Mouse (Mus musculus) myocyte (in vitro differentiated cells): ENCODE measurements around the gene Trim25.

ENCODE experiments used
- CEBPB ChIP-seq: IDR thresholded peaks from 2 replicates; pipeline ENCODE4 v1.6.1; 2011; ENCODE audit warnings: mild to moderate bottlenecking, moderate library complexity; ENCODE audit not compliant: poor library complexity, insufficient read depth, severe bottlenecking
- E2F4 ChIP-seq: IDR thresholded peaks from one replicate; pipeline ENCODE4 v1.6.1; 2011; ENCODE audit warnings: mild to moderate bottlenecking, control low read depth, moderate library complexity; ENCODE audit not compliant: insufficient read depth
- MYOG ChIP-seq, 3 experiments: IDR thresholded peaks; one replicate each; pipeline ENCODE4 v1.6.1; 2011; ENCODE audit warnings: control low read depth in 2 of 3, low read depth in 2 of 3, mild to moderate bottlenecking in 2 of 3; ENCODE audit not compliant: insufficient read length in 2 of 3, control insufficient read depth in 1 of 3, insufficient read depth in 1 of 3
- POLR2A ChIP-seq: IDR thresholded peaks from one replicate; pipeline ENCODE4 v1.6.1; 2011; ENCODE audit warnings: low read depth, mild to moderate bottlenecking, control low read depth, moderate library complexity; ENCODE audit not compliant: insufficient read length
- POLR2AphosphoS2 ChIP-seq: IDR thresholded peaks from one replicate; pipeline ENCODE4 v1.6.1; 2011; ENCODE audit warnings: low read depth, control low read depth; ENCODE audit not compliant: insufficient read length
- REST ChIP-seq: IDR thresholded peaks from one replicate; pipeline ENCODE4 v1.6.1; 2011; ENCODE audit warnings: mild to moderate bottlenecking, control low read depth, moderate library complexity; ENCODE audit not compliant: insufficient read depth, insufficient read length
- TCF12 ChIP-seq: IDR thresholded peaks from one replicate; pipeline ENCODE4 v1.6.1; 2011; ENCODE audit warnings: mild to moderate bottlenecking, control low read depth; ENCODE audit not compliant: poor library complexity, insufficient read depth, severe bottlenecking
- USF1 ChIP-seq: IDR thresholded peaks from one replicate; pipeline ENCODE4 v1.6.1; 2011; ENCODE audit warnings: low read depth, mild to moderate bottlenecking, control low read depth, moderate library complexity

DNA sequence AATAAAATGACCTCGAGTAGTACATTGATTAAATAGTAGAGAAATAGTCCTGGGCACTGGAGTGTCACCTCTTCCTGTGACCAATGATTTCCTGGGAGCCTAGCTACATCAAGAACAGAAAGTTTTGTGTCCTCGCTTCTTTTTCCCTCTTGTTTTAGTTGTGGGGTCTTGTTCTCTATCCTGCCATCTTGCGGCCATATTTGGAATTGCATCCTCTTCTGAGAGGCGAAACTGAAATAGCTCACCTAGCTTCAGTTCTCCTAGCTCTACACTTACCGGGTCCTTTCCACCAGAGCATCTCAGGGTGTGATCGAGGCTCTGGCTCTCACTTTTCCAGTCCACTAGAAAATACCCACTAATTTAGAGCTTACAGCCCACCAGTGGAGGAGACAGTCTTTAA lies 70.1 kb downstream of the Trim25 start:
- TF ChIP-seq USF1 (no peak), POLR2A (no peak), CEBPB (no peak), MYOG (IDR thresholded peaks at IDR 0.05; ENCODE audit: control insufficient read depth in 1 of 3, insufficient read depth in 1 of 3, insufficient read length in 2 of 3, low read depth in 2 of 3) (no peak), POLR2AphosphoS2 (no peak), TCF12 (no peak), E2F4 (no peak), REST (no peak)
